Mouse (Mus musculus) CH12.LX (cell line): ENCODE measurements around the gene Gng8.

Experiments used
- BHLHE40 ChIP-seq: IDR thresholded peaks from 2 replicates; pipeline ENCODE4 v1.6.1; 2011; ENCODE audit warnings: mild to moderate bottlenecking, low read depth, low read length, improper control_type of control experiment
- CTCF ChIP-seq, 2 experiments: IDR thresholded peaks in 1 of 2; conservative IDR thresholded peaks in 1 of 2; 2 replicates each; pipeline ENCODE4 v1.5.1; 2011 to 2012; ENCODE audit warnings: low read depth in 2 of 2, low read length in 2 of 2, improper control_type of control experiment in 1 of 2, inconsistent platforms in 1 of 2, mild to moderate bottlenecking in 1 of 2, moderate library complexity in 1 of 2
- ELF1 ChIP-seq: IDR thresholded peaks from 2 replicates; pipeline ENCODE4 v1.6.1; 2014; ENCODE audit warnings: low read depth, mild to moderate bottlenecking, inconsistent platforms, low read length, improper control_type of control experiment
- EP300 ChIP-seq: IDR thresholded peaks from 2 replicates; pipeline ENCODE4 v1.6.1; 2011; ENCODE audit warnings: low read length, improper control_type of control experiment
- GABPA ChIP-seq: IDR thresholded peaks from 2 replicates; pipeline ENCODE4 v1.6.1; 2012; ENCODE audit warnings: low read depth, low read length, improper control_type of control experiment, inconsistent platforms; ENCODE audit not compliant: insufficient replicate concordance
- MAX ChIP-seq: IDR thresholded peaks from 2 replicates; pipeline ENCODE4 v1.6.1; 2011; ENCODE audit warnings: low read length, improper control_type of control experiment
- MXI1 ChIP-seq: IDR thresholded peaks from 2 replicates; pipeline ENCODE4 v1.6.1; 2011; ENCODE audit warnings: mild to moderate bottlenecking, low read depth, low read length, improper control_type of control experiment
- POLR2A ChIP-seq: IDR thresholded peaks from 2 replicates; pipeline ENCODE4 v1.6.1; 2011; ENCODE audit warnings: low read depth, mild to moderate bottlenecking, improper control_type of control experiment, low read length
- POLR2AphosphoS2 ChIP-seq: IDR thresholded peaks from 2 replicates; pipeline ENCODE4 v1.6.1; 2011; ENCODE audit warnings: low read depth, low read length, improper control_type of control experiment
- USF1 ChIP-seq: IDR thresholded peaks from 2 replicates; pipeline ENCODE4 v1.6.1; 2014; ENCODE audit warnings: low read depth, mild to moderate bottlenecking, inconsistent platforms, low read length, improper control_type of control experiment
- ZMIZ1 ChIP-seq: IDR thresholded peaks from 2 replicates; pipeline ENCODE4 v1.6.1; 2012; ENCODE audit warnings: low read depth, mild to moderate bottlenecking, inconsistent platforms, low read length, improper control_type of control experiment
- ZNF384 ChIP-seq: IDR thresholded peaks from 2 replicates; pipeline ENCODE4 v1.6.1; 2012; ENCODE audit warnings: low read depth, low read length, improper control_type of control experiment, inconsistent platforms

- TF ChIP-seq POLR2A (no peak), GABPA (no peak), EP300 (no peak), CTCF (conservative IDR thresholded peaks at IDR 0.05 in 1 of 2, IDR thresholded peaks at IDR 0.05 in 1 of 2; ENCODE audit: low read depth in 2 of 2, low read length in 2 of 2) (no peak), POLR2AphosphoS2 (no peak), ELF1 (no peak), BHLHE40 (no peak), ZMIZ1 (no peak), ZNF384 (no peak), USF1 (no peak), MAX (no peak), MXI1 (no peak)
These were observed 14.0 kb downstream of the Gng8 start for GRCm38 (mm10) chr7:16905491-16906021.
